Mouse (Mus musculus) lung, adult 2 months (tissue): Measurements from ENCODE around the gene Ntn3.
A peak's percentile ranks its signal among the peaks of the same experiment; 100 is the strongest.

ENCODE experiments used
- CTCF ChIP-seq: fragments of 200-500 bp; IDR thresholded peaks from 2 replicates; pipeline ENCODE4 v1.5.1; 2011; ENCODE audit warnings: mild to moderate bottlenecking, low read length, control low read depth; ENCODE audit not compliant: insufficient read depth
- POLR2A ChIP-seq: fragments of 200-500 bp; IDR thresholded peaks from 2 replicates; pipeline ENCODE4 v1.6.1; 2011; ENCODE audit warnings: low read depth, mild to moderate bottlenecking, control low read depth, low read length, borderline replicate concordance; ENCODE audit errors: extremely low read depth

- TF ChIP-seq CTCF, result no peak
- 0 out of 2 replicates have a peak, but pooled peaks have one; percentile 3 for TF ChIP-seq POLR2A
Observed at GRCm38 (mm10) chr17:24208641-24209042, 689 bp downstream of the Ntn3 start.
